Mouse (Mus musculus) right cerebral cortex, adult 2 months (tissue): Measurements from ENCODE around the gene Epdr1.
A peak's percentile ranks its signal among the peaks of the same experiment; 100 is the strongest.

Experiments used
- DNase-seq, 2 experiments: peaks; one replicate each; pipeline ENCODE4 v3.0.0; 2021 to 2022; ENCODE audit warnings: low spot score in 2 of 2

Gene Epdr1

GRCm38 (mm10) chr13:19619216-19619927 is at the start of gene Epdr1:
Gene Epdr1 (minus strand): TSS chr13:19619927.
- peak; percentile 77 to 78 for DNase-seq

- no peak for DNase-seq
Observed at GRCm38 (mm10) chr13:19668355-19669140, 48.8 kb upstream of the Epdr1 start.

- DNase-seq, result no peak
Observed at GRCm38 (mm10) chr13:19652405-19652804, 32.7 kb upstream of the Epdr1 start.

GRCm38 (mm10) chr13:19649824-19650223 is 30.1 kb upstream of the Epdr1 start:
- no peak for DNase-seq

GRCm38 (mm10) chr13:19644225-19644624 is 24.5 kb upstream of the Epdr1 start:
- no peak for DNase-seq

GRCm38 (mm10) chr13:19643519-19643918 is 23.8 kb upstream of the Epdr1 start:
- no peak for DNase-seq

GRCm38 (mm10) chr13:19640203-19640851 is 20.6 kb upstream of the Epdr1 start:
- peak; percentile 21 to 32 for DNase-seq

- peak in 1 of 2 experiments; percentile 17 for DNase-seq
Observed at GRCm38 (mm10) chr13:19636131-19636530, 16.4 kb upstream of the Epdr1 start.

- no peak for DNase-seq
Observed at GRCm38 (mm10) chr13:19630768-19631709, 11.3 kb upstream of the Epdr1 start.

- no peak for DNase-seq
Observed at GRCm38 (mm10) chr13:19626473-19626872, 6.7 kb upstream of the Epdr1 start.

GRCm38 (mm10) chr13:19624632-19625320 is 5.0 kb upstream of the Epdr1 start:
- no peak for DNase-seq

GRCm38 (mm10) chr13:19623228-19623905 is 3.6 kb upstream of the Epdr1 start:
- DNase-seq, result peak in 1 of 2 experiments; percentile 38

GRCm38 (mm10) chr13:19622573-19623227 is 3.0 kb upstream of the Epdr1 start, which contains the start of gene Sfrp4:
Gene Sfrp4 (plus strand): TSS chr13:19623104.
- DNase-seq, result peak; percentile 65 to 66

GRCm38 (mm10) chr13:19618841-19619215 is 899 bp downstream of the Epdr1 start:
- peak in 1 of 2 experiments; percentile 40 for DNase-seq

- DNase-seq, result no peak
Observed at GRCm38 (mm10) chr13:19618081-19618480, 1.6 kb downstream of the Epdr1 start.

- DNase-seq, result no peak
Observed at GRCm38 (mm10) chr13:19614311-19614710, 5.4 kb downstream of the Epdr1 start.

- no peak for DNase-seq
Observed at GRCm38 (mm10) chr13:19613426-19613825, 6.3 kb downstream of the Epdr1 start.

- no peak for DNase-seq
Observed at GRCm38 (mm10) chr13:19612963-19613362, 6.8 kb downstream of the Epdr1 start.

GRCm38 (mm10) chr13:19612348-19612747 is 7.4 kb downstream of the Epdr1 start:
- peak in 1 of 2 experiments; percentile 26 for DNase-seq

GRCm38 (mm10) chr13:19608120-19608519 is 11.6 kb downstream of the Epdr1 start:
- no peak for DNase-seq
